Mouse (Mus musculus) E14TG2a.4 (cell line): ENCODE results near the gene Mrps12.

Experiments
- CTCF ChIP-seq: conservative IDR thresholded peaks from 2 replicates; pipeline ENCODE4 v1.5.1; 2014; ENCODE audit warnings: low read length
- NANOG ChIP-seq: IDR thresholded peaks from 2 replicates; pipeline ENCODE4 v1.6.1; 2014; ENCODE audit warnings: borderline replicate concordance, low read length, mixed read lengths

DNA sequence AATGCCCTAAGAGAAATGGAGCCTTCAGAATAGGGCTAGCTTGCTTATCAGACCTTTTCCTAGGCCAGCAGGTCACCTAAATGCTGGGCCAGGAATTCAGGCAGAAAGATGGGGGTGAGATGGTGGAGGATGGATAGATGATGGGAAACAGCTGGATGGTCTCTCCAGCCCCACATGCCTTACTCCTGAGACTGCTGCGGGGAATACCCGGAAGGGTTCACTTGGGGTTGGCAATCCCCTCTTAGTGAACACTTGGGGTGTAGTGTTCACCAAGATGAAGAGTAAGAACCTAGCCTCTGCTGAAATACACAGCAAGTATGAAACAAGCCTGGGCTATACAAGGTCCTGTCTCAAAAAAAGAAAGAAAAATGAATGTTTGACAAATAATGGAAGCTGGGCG, 47.6 kb upstream of the Mrps12 start:
- TF ChIP-seq CTCF: no peak
- TF ChIP-seq NANOG: no peak
